Mouse (Mus musculus) colon, adult 2 months (tissue): Measurements from ENCODE around the gene Fhl1. TPM values are rescaled to one million over a fixed set of nuclear protein-coding genes. Genes with fewer than 3 reads are reported as not detected.

Source experiments
- polyA plus RNA-seq: library from polyadenylated mRNA; depleted of rRNA; stranded (reverse); fragments of >200 nt; gene quantifications from 2 replicates; pipeline ENCODE4 v1.2.3, GENCODE M21; 2012; rRNA removed

Gene Fhl1
- polyA plus RNA-seq, result 459 and 511 TPM in 2 replicates

GRCm38 (mm10) chrX:56731306-56732201 is at the start of gene Fhl1:
TSS of gene Fhl1 (plus strand) at chrX:56731787.

GRCm38 (mm10) chrX:56821765-56822603 is 90.4 kb downstream of the Fhl1 start, which contains the start of gene Map7d3:
TSS of gene Map7d3 (minus strand) at chrX:56822326.

Other genes with a start within 250 kb of the Fhl1 start
- not detected in 2 replicates for gene Gm10477, start 207.0 kb upstream of the Fhl1 start, polyA plus RNA-seq
- not detected in 2 replicates for gene Gm648, start 182.2 kb upstream of the Fhl1 start, polyA plus RNA-seq
- 2.8 TPM in 2 replicates for gene Mmgt1, start 133.7 kb upstream of the Fhl1 start, polyA plus RNA-seq
- gene Slc9a6, start 122.0 kb upstream of the Fhl1 start, polyA plus RNA-seq, result 20.9 and 22.1 TPM in 2 replicates
- not detected in 2 replicates for gene Map7d3, start 90.5 kb downstream of the Fhl1 start, polyA plus RNA-seq
- gene Adgrg4, start 138.4 kb downstream of the Fhl1 start, polyA plus RNA-seq, result not detected in 2 replicates